Mouse (Mus musculus): ENCODE measurements around the gene Rpl14. TPM values are rescaled to one million over a fixed set of nuclear protein-coding genes. Genes with fewer than 3 reads are reported as not detected.

Rpl14 gene
- total and polyA plus RNA-seq, 3 experiments: 1,081 to 2,026 (median 1,346) TPM

GRCm38 (mm10) chr9:120581941-120582618, 10.8 kb downstream of the Rpl14 start:
- Histone ChIP-seq H3K9ac (ENCODE audit: insufficient read depth, low read depth) (no peak overlapping the region), H3K27ac (ENCODE audit: insufficient read depth, low read depth) (peak overlapping the region; percentile 13; the same call in 1 of the 2 replicates), H3K4me1 (ENCODE audit: control insufficient read depth in 1 of 2, insufficient read depth in 2 of 2) (peaks cover 18 to 39% of the 10 kb centered on the region in 2 experiments), H3K4me3 (replicated peaks in 1 of 3; ENCODE audit: low read depth in 2 of 3, low read length in 2 of 3, poor library complexity in 1 of 3) (peak overlapping the region; percentile 23 to 29 (median 28)), H3K27me3 (replicated peaks) (no peaks in the 10 kb centered on the region), H3K36me3 (replicated peaks in 1 of 2; ENCODE audit: control insufficient read depth in 1 of 2, insufficient read depth in 1 of 2, low read length in 1 of 2) (no peaks in the 10 kb centered on the region), H3K4me2 (ENCODE audit: insufficient read depth, low read depth, poor library complexity, severe bottlenecking) (peak overlapping the region; percentile 49), H3K79me2 (replicated peaks; ENCODE audit: control insufficient read depth, extremely low read depth, insufficient read depth, poor library complexity, severe bottlenecking) (no peaks in the 10 kb centered on the region), H3K9me3 (replicated peaks; ENCODE audit: low read length) (no peaks in the 10 kb centered on the region)
- dilution Hi-C loops (cut with MboI; ENCODE audit: extremely low pct_ligation_motif_present, extremely low pct_unique_long_range_greater_than_20kb, low sequenced_read_pairs): no loop called here
- DNase-seq (ENCODE audit: extremely low read depth): no peak
- in situ Hi-C loops (cut with MboI; ENCODE audit: low pct_ligation_motif_present, low pct_unique_long_range_greater_than_20kb, low sequenced_read_pairs): no loop called here
- no peak for TF ChIP-seq RCOR1 (conservative IDR thresholded peaks at IDR 0.05; ENCODE audit: low read depth, low read length)
- no peak for TF ChIP-seq KAT2A (IDR thresholded peaks at IDR 0.05; ENCODE audit: insufficient replicate concordance, low read length)
- no peak for TF ChIP-seq MEF2A (IDR thresholded peaks at IDR 0.05; ENCODE audit: borderline replicate concordance, low read depth, low read length)
- TF ChIP-seq TBP (conservative IDR thresholded peaks at IDR 0.05; ENCODE audit: low read depth, low read length): no peak
- TF ChIP-seq POLR2AphosphoS2 (IDR thresholded peaks at IDR 0.05; ENCODE audit: low read depth, low read length): no peak
- no peak for TF ChIP-seq SIN3A (IDR thresholded peaks at IDR 0.05; ENCODE audit: low read length)
- no peak for TF ChIP-seq JUN (IDR thresholded peaks at IDR 0.05; ENCODE audit: insufficient read depth, low read depth, low read length)
- TF ChIP-seq POLR2A (IDR thresholded peaks at IDR 0.05; ENCODE audit: low read depth, low read length): no peak
- no peak for TF ChIP-seq USF2 (conservative IDR thresholded peaks at IDR 0.05; ENCODE audit: low read depth, low read length)
- no peak for TF ChIP-seq GABPA (IDR thresholded peaks at IDR 0.05; ENCODE audit: insufficient replicate concordance, low read depth, low read length)

GRCm38 (mm10) chr9:120582619-120583308, 11.5 kb downstream of the Rpl14 start:
- in situ Hi-C loops (cut with MboI; ENCODE audit: low pct_ligation_motif_present, low pct_unique_long_range_greater_than_20kb, low sequenced_read_pairs) (no loop called here), dilution Hi-C loops (cut with MboI; ENCODE audit: extremely low pct_ligation_motif_present, extremely low pct_unique_long_range_greater_than_20kb, low sequenced_read_pairs) (no loop called here)
- no peaks in the 10 kb centered on the region for H3K36me3 ChIP-seq (replicated peaks in 1 of 2; ENCODE audit: control insufficient read depth in 1 of 2, insufficient read depth in 1 of 2, low read length in 1 of 2)
- H3K4me3 ChIP-seq (replicated peaks in 1 of 3; ENCODE audit: low read depth in 2 of 3, low read length in 2 of 3, poor library complexity in 1 of 3): peak overlapping the region; percentile 23 to 29 (median 28)
- H3K27ac ChIP-seq (ENCODE audit: insufficient read depth, low read depth): peak overlapping the region; percentile 13; the same call in 1 of the 2 replicates
- peak; percentile 94 for DNase-seq (ENCODE audit: extremely low read depth)
- H3K9me3 ChIP-seq (replicated peaks; ENCODE audit: low read length): no peaks in the 10 kb centered on the region
- no peak overlapping the region for H3K9ac ChIP-seq (ENCODE audit: insufficient read depth, low read depth)
- peaks cover 18 to 38% of the 10 kb centered on the region in 2 experiments for H3K4me1 ChIP-seq (ENCODE audit: control insufficient read depth in 1 of 2, insufficient read depth in 2 of 2)
- H3K27me3 ChIP-seq (replicated peaks): no peaks in the 10 kb centered on the region
- no peaks in the 10 kb centered on the region for H3K79me2 ChIP-seq (replicated peaks; ENCODE audit: control insufficient read depth, extremely low read depth, insufficient read depth, poor library complexity, severe bottlenecking)
- peak overlapping the region; percentile 75 for H3K4me2 ChIP-seq (ENCODE audit: insufficient read depth, low read depth, poor library complexity, severe bottlenecking)
- TF ChIP-seq NELFE (IDR thresholded peaks at IDR 0.05; ENCODE audit: low read depth, low read length) (peak; percentile 46; the same call in 1 of the 2 replicates), UBTF (IDR thresholded peaks at IDR 0.05; ENCODE audit: low read depth, low read length) (no peak), TBP (conservative IDR thresholded peaks at IDR 0.05; ENCODE audit: low read depth, low read length) (0 out of 2 replicates have a peak, but pooled peaks have one; percentile 27), TCF12 (IDR thresholded peaks at IDR 0.05; ENCODE audit: low read depth, low read length) (no peak), GABPA (IDR thresholded peaks at IDR 0.05; ENCODE audit: insufficient replicate concordance, low read depth, low read length) (no peak), MAX (IDR thresholded peaks at IDR 0.05; ENCODE audit: low read length) (peak; percentile 84), PAX5 (IDR thresholded peaks at IDR 0.05; ENCODE audit: low read length) (no peak), EP300 (IDR thresholded peaks at IDR 0.05; ENCODE audit: low read length) (no peak), ZC3H11A (IDR thresholded peaks at IDR 0.05; ENCODE audit: low read depth, low read length) (no peak), RCOR1 (conservative IDR thresholded peaks at IDR 0.05; ENCODE audit: low read depth, low read length) (no peak), RAD21 (IDR thresholded peaks at IDR 0.05; ENCODE audit: low read depth, low read length) (peak; percentile 82), JUND (conservative IDR thresholded peaks at IDR 0.05; ENCODE audit: low read depth, low read length) (no peak), ZKSCAN1 (IDR thresholded peaks at IDR 0.05; ENCODE audit: borderline replicate concordance, low read depth, low read length) (no peak), ZMIZ1 (IDR thresholded peaks at IDR 0.05; ENCODE audit: low read depth, low read length) (no peak), SIN3A (IDR thresholded peaks at IDR 0.05; ENCODE audit: low read length) (peak; percentile 80), MAFK (IDR thresholded peaks at IDR 0.05; ENCODE audit: insufficient replicate concordance, low read length) (0 out of 2 replicates have a peak, but pooled peaks have one; percentile 7), POLR2AphosphoS2 (IDR thresholded peaks at IDR 0.05; ENCODE audit: low read depth, low read length) (no peak), USF1 (IDR thresholded peaks at IDR 0.05; ENCODE audit: low read depth, low read length) (peak; percentile 15; the same call in 1 of the 2 replicates), CHD2 (IDR thresholded peaks at IDR 0.05; ENCODE audit: low read length) (no peak), MEF2A (IDR thresholded peaks at IDR 0.05; ENCODE audit: borderline replicate concordance, low read depth, low read length) (0 out of 2 replicates have a peak, but pooled peaks have one; percentile 8), NRF1 (IDR thresholded peaks at IDR 0.05; ENCODE audit: low read depth, low read length) (peak; percentile 80), JUN (IDR thresholded peaks at IDR 0.05; ENCODE audit: insufficient read depth, low read depth, low read length) (no peak), SMC3 (IDR thresholded peaks at IDR 0.05; ENCODE audit: low read depth, low read length) (peak; percentile 67), BHLHE40 (IDR thresholded peaks at IDR 0.05; ENCODE audit: low read depth, low read length) (peak; percentile 69), MXI1 (IDR thresholded peaks at IDR 0.05; ENCODE audit: low read depth, low read length) (no peak; the same call in none of the 2 replicates)
